8 mouse cellular contexts compared by ENCODE assay signal in genomic region chr2:104848235-104849161, GRCm38 (mm10). TPM values are rescaled to one million over a fixed set of nuclear protein-coding genes. Genes with fewer than 3 reads are reported as not detected.
DNase-seq lines count a peak whose midpoint lies in the region; ATAC-seq lines count a peak whose summit lies in the region.

No protein-coding gene starts in this region.

- H3K9me3 ChIP-seq in embryonic facial prominence, embryonic 15.5 days (replicated peaks) = no peaks in the 10 kb centered on the region
- no peaks in the 10 kb centered on the region for H3K9me3 ChIP-seq in intestine, embryonic 14.5 days (ENCODE audit: control insufficient read depth, low read length)
- H3K9me3 ChIP-seq in midbrain, embryonic 15.5 days = no peaks in the 10 kb centered on the region

- peaks cover 6% of the 10 kb centered on the region; the same call in 1 of the 2 replicates for H3K27me3 ChIP-seq in embryonic facial prominence, embryonic 15.5 days
- H3K27me3 ChIP-seq in intestine, embryonic 14.5 days (replicated peaks; ENCODE audit: control insufficient read depth, insufficient read depth, low read length) = peaks cover 12% of the 10 kb centered on the region; the same call in 1 of the 2 replicates
- peaks cover 4% of the 10 kb centered on the region for H3K27me3 ChIP-seq in midbrain, embryonic 15.5 days (replicated peaks)

- peak; percentile 20 for DNase-seq in testis, postnatal 14 days (ENCODE audit: low spot score)
- DNase-seq in testis, postnatal 10 days (ENCODE audit: low spot score) = no peak
- peak; percentile 56 for DNase-seq in intestine, embryonic 14.5 days (ENCODE audit: low spot score)
- DNase-seq in layer of hippocampus, adult 18-20 months (ENCODE audit: low spot score in 2 of 2) = no peak
- DNase-seq in ovary, postnatal 10 days (ENCODE audit: low spot score) = no peak
- DNase-seq in cerebellum, postnatal 25 days = no peak

- peak overlapping the region; percentile 59 for H3K4me3 ChIP-seq in embryonic facial prominence, embryonic 15.5 days (replicated peaks)
- H3K4me3 ChIP-seq in intestine, embryonic 14.5 days (ENCODE audit: low read depth, low read length) = peak overlapping the region; percentile 52
- peak overlapping the region; percentile 50; the same call in 1 of the 2 replicates for H3K4me3 ChIP-seq in midbrain, embryonic 15.5 days

- peak overlapping the region; percentile 97 for H3K4me2 ChIP-seq in embryonic facial prominence, embryonic 15.5 days (replicated peaks)
- H3K4me2 ChIP-seq in intestine, embryonic 14.5 days (ENCODE audit: low read length) = peak overlapping the region; percentile 98
- H3K4me2 ChIP-seq in midbrain, embryonic 15.5 days = peak overlapping the region; percentile 94

- WGBS in embryonic facial prominence, embryonic 15.5 days = 15% methylated on average over 16 of the region's 16 CpGs
- 30% methylated on average over 16 of the region's 16 CpGs for WGBS in intestine, embryonic 14.5 days
- WGBS in midbrain, embryonic 15.5 days = 34% methylated on average over 16 of the region's 16 CpGs

- H3K27ac ChIP-seq in embryonic facial prominence, embryonic 15.5 days (replicated peaks) = no peak overlapping the region
- H3K27ac ChIP-seq in intestine, embryonic 14.5 days (ENCODE audit: low read depth) = no peak overlapping the region
- H3K27ac ChIP-seq in midbrain, embryonic 15.5 days = no peak overlapping the region

- peaks cover 15% of the 10 kb centered on the region for H3K4me1 ChIP-seq in embryonic facial prominence, embryonic 15.5 days
- 0 out of 2 replicates have a peak, but pooled peaks cover 6% of the 10 kb centered on the region for H3K4me1 ChIP-seq in intestine, embryonic 14.5 days (replicated peaks; ENCODE audit: control insufficient read depth, insufficient read depth, low read length)
- H3K4me1 ChIP-seq in midbrain, embryonic 15.5 days = peaks cover 3% of the 10 kb centered on the region; the same call in 1 of the 2 replicates

- ATAC-seq in embryonic facial prominence, embryonic 15.5 days (ENCODE audit: insufficient number of reproducible peaks, low FRiP score, low TSS enrichment, low read depth) = 0 out of 2 replicates have a peak, but pooled peaks have one; percentile 36
- no peak for ATAC-seq in intestine, embryonic 14.5 days (replicated peaks; ENCODE audit: low FRiP score, low TSS enrichment, low read depth)
- ATAC-seq in midbrain, embryonic 15.5 days (replicated peaks) = no peak

- no peak overlapping the region for H3K9ac ChIP-seq in embryonic facial prominence, embryonic 15.5 days
- peak overlapping the region; percentile 47 for H3K9ac ChIP-seq in intestine, embryonic 14.5 days (ENCODE audit: low read length)
- H3K9ac ChIP-seq in midbrain, embryonic 15.5 days = no peak overlapping the region

- no peaks in the 10 kb centered on the region for H3K36me3 ChIP-seq in embryonic facial prominence, embryonic 15.5 days
- no peaks in the 10 kb centered on the region for H3K36me3 ChIP-seq in intestine, embryonic 14.5 days (ENCODE audit: control insufficient read depth, insufficient read depth, low read length)
- no peaks in the 10 kb centered on the region for H3K36me3 ChIP-seq in midbrain, embryonic 15.5 days (replicated peaks)

RNA-seq across cellular contexts. Expression of gene Prrg4, which starts 1.2 kb away (rescaled TPM):
- polyA plus RNA-seq in embryonic facial prominence, embryonic 15.5 days (2015; fragmentation: Nextera tagmentation; extraction: Ambion mirVana) = 7.0 and 7.4 TPM in 2 replicates
- 1.3 and 2.7 TPM in 2 replicates for polyA plus RNA-seq in intestine, embryonic 14.5 days (2014; fragmentation: Nextera tagmentation; extraction: Ambion mirVana)
- polyA plus RNA-seq in midbrain, embryonic 15.5 days (2015; fragmentation: Nextera tagmentation; extraction: Ambion mirVana) = 0.40 and 0.44 TPM in 2 replicates
- total RNA-seq in layer of hippocampus, adult 18-20 months (2021) = under 1 TPM; 0.51 to 0.74 TPM

RNA-seq across cellular contexts. Expression of gene Ccdc73, which starts 19.1 kb away (rescaled TPM):
- polyA plus RNA-seq in embryonic facial prominence, embryonic 15.5 days (2015; fragmentation: Nextera tagmentation; extraction: Ambion mirVana) = 5.4 and 6.7 TPM in 2 replicates
- polyA plus RNA-seq in intestine, embryonic 14.5 days (2014; fragmentation: Nextera tagmentation; extraction: Ambion mirVana) = 7.2 and 10.2 TPM in 2 replicates
- polyA plus RNA-seq in midbrain, embryonic 15.5 days (2015; fragmentation: Nextera tagmentation; extraction: Ambion mirVana) = 4.4 and 5.2 TPM in 2 replicates
- not detected for total RNA-seq in layer of hippocampus, adult 18-20 months (2021)

RNA-seq across cellular contexts. Expression of gene Qser1, which starts 31.9 kb away (rescaled TPM):
- polyA plus RNA-seq in embryonic facial prominence, embryonic 15.5 days (2015; fragmentation: Nextera tagmentation; extraction: Ambion mirVana) = 10.1 and 10.7 TPM in 2 replicates
- polyA plus RNA-seq in intestine, embryonic 14.5 days (2014; fragmentation: Nextera tagmentation; extraction: Ambion mirVana) = 15.8 and 16.5 TPM in 2 replicates
- polyA plus RNA-seq in midbrain, embryonic 15.5 days (2015; fragmentation: Nextera tagmentation; extraction: Ambion mirVana) = 6.5 and 7.1 TPM in 2 replicates
- 1 to 10 TPM; 9.4 to 9.6 TPM for total RNA-seq in layer of hippocampus, adult 18-20 months (2021)

Comparison
In these comparisons a context has a peak if more than half of its experiments do, and no peak if none do; other contexts are left out.
1. DNase-seq: peak in testis, postnatal 14 days (single experiment) and intestine, embryonic 14.5 days (single experiment); none in testis, postnatal 10 days (single experiment), layer of hippocampus, adult 18-20 months (0 of 2), ovary, postnatal 10 days (single experiment) and cerebellum, postnatal 25 days (0 of 2).
2. Peak in every context shown above with its lines, with median percentiles within 50 percentile points of each other: H3K4me2 ChIP-seq and H3K4me3 ChIP-seq.